Mouse (Mus musculus): Measurements from ENCODE around the gene F11.

Gene F11

GRCm38 (mm10) chr8:45261920-45262319, at the start of gene F11:
Gene F11 (minus strand): TSS chr8:45262031.
- no peak for DNase-seq

- DNase-seq: no peak
Measured at GRCm38 (mm10) chr8:45310967-45311366, 49.1 kb upstream of the F11 start.

- no peak for DNase-seq
Measured at GRCm38 (mm10) chr8:45308366-45308765, 46.5 kb upstream of the F11 start, which contains the start of gene Gm45753. Gene Gm45753 (minus strand): TSS chr8:45308466.

GRCm38 (mm10) chr8:45305479-45305878, 43.6 kb upstream of the F11 start:
- no peak for DNase-seq

GRCm38 (mm10) chr8:45304354-45304753, 42.5 kb upstream of the F11 start:
- DNase-seq: no peak

- DNase-seq: no peak
Measured at GRCm38 (mm10) chr8:45302390-45302789, 40.6 kb upstream of the F11 start.

- DNase-seq: no peak
Measured at GRCm38 (mm10) chr8:45295276-45295675, 33.4 kb upstream of the F11 start.

GRCm38 (mm10) chr8:45294687-45295086, 32.9 kb upstream of the F11 start, which contains the start of gene Klkb1:
Gene Klkb1 (minus strand): TSS chr8:45294859.
- DNase-seq: no peak

- DNase-seq: no peak
Measured at GRCm38 (mm10) chr8:45291790-45292189, 30.0 kb upstream of the F11 start.

GRCm38 (mm10) chr8:45281630-45282029, 19.8 kb upstream of the F11 start:
- no peak for DNase-seq

- no peak for DNase-seq
Measured at GRCm38 (mm10) chr8:45277453-45277852, 15.6 kb upstream of the F11 start.

- no peak for DNase-seq
Measured at GRCm38 (mm10) chr8:45274317-45274716, 12.5 kb upstream of the F11 start.

- DNase-seq: no peak
Measured at GRCm38 (mm10) chr8:45269056-45269455, 7.2 kb upstream of the F11 start.

- DNase-seq: no peak
Measured at GRCm38 (mm10) chr8:45268485-45268884, 6.7 kb upstream of the F11 start.

GRCm38 (mm10) chr8:45267611-45268391, 6.0 kb upstream of the F11 start:
- no peak for DNase-seq

- DNase-seq: no peak
Measured at GRCm38 (mm10) chr8:45266993-45267392, 5.2 kb upstream of the F11 start.

GRCm38 (mm10) chr8:45264918-45265317, 3.1 kb upstream of the F11 start:
- DNase-seq: no peak

GRCm38 (mm10) chr8:45262851-45263250, 1.0 kb upstream of the F11 start:
- no peak for DNase-seq

GRCm38 (mm10) chr8:45258421-45258820, 3.4 kb downstream of the F11 start:
- DNase-seq: no peak

- DNase-seq: no peak
Measured at GRCm38 (mm10) chr8:45255040-45255439, 6.8 kb downstream of the F11 start.

GRCm38 (mm10) chr8:45254194-45254842, 7.5 kb downstream of the F11 start:
- DNase-seq: no peak

- DNase-seq: no peak
Measured at GRCm38 (mm10) chr8:45253586-45253985, 8.2 kb downstream of the F11 start.

- DNase-seq: no peak
Measured at GRCm38 (mm10) chr8:45253111-45253510, 8.7 kb downstream of the F11 start.

GRCm38 (mm10) chr8:45246307-45246706, 15.5 kb downstream of the F11 start:
- no peak for DNase-seq
